Mouse (Mus musculus): ENCODE measurements at regions not wholly inside any gene's neighbourhood (a gene's known extent, or its start where the extent isn't known, plus 50 kb on each side); places are given as distances from the start of the nearest gene placed in this dataset.

- no peak for DNase-seq (ENCODE audit: low spot score in 2 of 2)
These were observed 159.1 kb downstream of the Calcrl start for GRCm38 (mm10) chr2:84266158-84266557.

- no peak for DNase-seq (ENCODE audit: low spot score in 2 of 2)
These were observed 158.2 kb downstream of the Calcrl start for GRCm38 (mm10) chr2:84266883-84267554.

GRCm38 (mm10) chr2:84274038-84274724, 151.0 kb downstream of the Calcrl start:
- no peak for DNase-seq (ENCODE audit: low spot score in 2 of 2)

- no peak for DNase-seq (ENCODE audit: low spot score in 2 of 2)
These were observed 148.0 kb downstream of the Calcrl start for GRCm38 (mm10) chr2:84277181-84277580.

Measured in frontal cortex, postnatal 10 days (tissue).